Mouse (Mus musculus) midbrain, embryonic 15.5 days (tissue): ENCODE measurements around the gene March4. TPM values are rescaled to one million over a fixed set of nuclear protein-coding genes. Genes with fewer than 3 reads are reported as not detected.

Experiments used
- ATAC-seq: fragments of 200-750 bp; cut with Nextera tagmentation; replicated peaks from 2 replicates; pipeline ENCODE4 v1.8.0; 2017; ENCODE audit warnings: moderate TSS enrichment
- H3K27ac ChIP-seq: fragments of 300-500 bp; sonication (generic); 2 replicates; pipeline ENCODE4 v1.5.1; 2015; ENCODE audit warnings: mild to moderate bottlenecking, inconsistent platforms
- H3K27me3 ChIP-seq: fragments of 300-500 bp; sonication (generic); replicated peaks from 2 replicates; pipeline ENCODE4 v1.6.1; 2015; ENCODE audit warnings: inconsistent platforms
- H3K36me3 ChIP-seq: fragments of 300-500 bp; sonication (generic); replicated peaks from 2 replicates; pipeline ENCODE4 v1.6.1; 2015; ENCODE audit warnings: inconsistent platforms
- H3K4me1 ChIP-seq: fragments of 300-500 bp; sonication (generic); 2 replicates; pipeline ENCODE4 v1.6.1; 2015; ENCODE audit warnings: inconsistent platforms
- H3K4me2 ChIP-seq: fragments of 300-500 bp; sonication (generic); 2 replicates; pipeline ENCODE4 v1.6.1; 2015; ENCODE audit warnings: inconsistent platforms, mild to moderate bottlenecking, moderate library complexity
- H3K4me3 ChIP-seq: fragments of 300-500 bp; sonication (generic); 2 replicates; pipeline ENCODE4 v1.5.1; 2015; ENCODE audit warnings: mild to moderate bottlenecking, inconsistent platforms
- H3K9ac ChIP-seq: fragments of 300-500 bp; sonication (generic); 2 replicates; pipeline ENCODE4 v1.6.1; 2015; ENCODE audit warnings: mild to moderate bottlenecking, inconsistent platforms
- H3K9me3 ChIP-seq: fragments of 300-500 bp; sonication (generic); 2 replicates; pipeline ENCODE4 v1.6.1; 2016; ENCODE audit warnings: inconsistent platforms
- WGBS: fragments of 180-500 bp; shearing (Covaris S2); methylation state at CpG from one replicate; pipeline ENCODE4 v1.1.7; 2015; ENCODE audit warnings: mixed read lengths; 5-methylcytosine and 5-hydroxymethylcytosine counted together
- polyA plus RNA-seq: library from polyadenylated mRNA; unstranded; fragments of >200 nt; fragmentation: Nextera tagmentation; extraction: Ambion mirVana; gene quantifications from 2 replicates; pipeline ENCODE4 v1.2.1, GENCODE M21; 2015

March4 gene
- polyA plus RNA-seq, 1 experiment from 2014 or later, result 7.9 TPM

DNA sequence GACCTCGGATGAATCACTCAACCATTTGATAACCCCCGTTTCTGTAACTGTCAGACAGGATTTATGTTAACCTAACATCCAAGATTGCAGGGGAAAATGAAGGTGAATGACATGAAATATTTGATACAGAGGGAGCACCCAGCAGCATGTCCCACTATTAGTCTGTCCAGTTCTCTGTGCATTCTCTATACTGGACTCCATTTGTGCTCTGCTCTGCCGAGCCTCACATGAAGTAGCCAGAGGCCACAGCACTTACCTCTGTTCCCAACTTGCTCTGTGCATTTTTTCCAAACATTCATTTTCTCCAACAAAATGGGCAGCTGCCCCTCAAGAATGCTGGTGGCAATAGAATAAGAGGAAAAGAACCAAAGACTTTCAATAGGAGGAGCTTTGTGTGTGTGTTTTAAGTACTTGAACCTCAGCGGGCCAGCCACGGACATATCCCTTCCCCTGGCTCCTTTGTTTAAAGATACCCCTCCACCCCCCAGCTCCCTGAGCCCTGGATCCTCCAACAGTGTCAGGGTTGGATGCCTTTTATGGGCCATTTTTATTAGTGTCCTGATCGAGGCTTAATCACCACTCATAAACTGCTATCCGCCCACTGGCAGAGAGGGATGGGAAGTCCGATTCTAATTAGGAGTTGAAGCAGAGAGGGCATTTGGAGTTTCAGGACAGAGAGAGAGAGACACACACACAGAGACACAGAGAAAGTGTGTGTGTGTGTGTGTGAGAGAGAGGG lies 135.2 kb downstream of the March4 start:
- no peak overlapping the region for H3K4me3 ChIP-seq
- no peaks in the 10 kb centered on the region for H3K4me1 ChIP-seq
- no peaks in the 10 kb centered on the region for H3K9me3 ChIP-seq
- H3K27me3 ChIP-seq, result no peaks in the 10 kb centered on the region
- 63% methylated on average over 8 of the region's 8 CpGs for WGBS
- no peak for ATAC-seq
- H3K36me3 ChIP-seq, result no peaks in the 10 kb centered on the region
- H3K27ac ChIP-seq, result no peak overlapping the region
- H3K9ac ChIP-seq, result no peak overlapping the region
- H3K4me2 ChIP-seq, result no peak overlapping the region

DNA sequence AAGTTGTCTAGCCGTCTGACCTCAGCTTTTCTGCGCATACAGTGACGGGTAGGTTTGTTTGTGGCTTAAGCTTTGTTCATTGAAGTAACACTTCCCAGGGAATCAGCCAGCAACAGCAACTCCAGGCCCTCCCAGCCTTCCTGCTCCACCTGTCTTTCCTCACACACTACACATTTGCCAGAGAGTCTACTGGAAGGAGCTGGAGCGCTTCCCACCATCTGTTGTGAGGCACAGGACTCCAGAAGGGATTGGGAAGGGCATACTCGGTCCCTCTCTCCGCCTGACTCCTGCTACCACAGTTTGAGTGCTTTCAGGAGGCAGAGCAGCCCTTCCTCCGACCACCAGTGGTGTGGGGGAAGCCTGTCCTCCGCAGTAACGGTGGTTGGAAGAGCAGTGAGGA lies 136.1 kb downstream of the March4 start:
- H3K4me3 ChIP-seq, result no peak overlapping the region
- no peak overlapping the region for H3K9ac ChIP-seq
- no peak for ATAC-seq
- no peak overlapping the region for H3K27ac ChIP-seq
- H3K27me3 ChIP-seq, result no peaks in the 10 kb centered on the region
- no peak overlapping the region for H3K4me2 ChIP-seq
- WGBS, result 87% methylated on average over 9 of the region's 9 CpGs
- no peaks in the 10 kb centered on the region for H3K36me3 ChIP-seq
- H3K9me3 ChIP-seq, result no peaks in the 10 kb centered on the region
- H3K4me1 ChIP-seq, result no peaks in the 10 kb centered on the region

DNA sequence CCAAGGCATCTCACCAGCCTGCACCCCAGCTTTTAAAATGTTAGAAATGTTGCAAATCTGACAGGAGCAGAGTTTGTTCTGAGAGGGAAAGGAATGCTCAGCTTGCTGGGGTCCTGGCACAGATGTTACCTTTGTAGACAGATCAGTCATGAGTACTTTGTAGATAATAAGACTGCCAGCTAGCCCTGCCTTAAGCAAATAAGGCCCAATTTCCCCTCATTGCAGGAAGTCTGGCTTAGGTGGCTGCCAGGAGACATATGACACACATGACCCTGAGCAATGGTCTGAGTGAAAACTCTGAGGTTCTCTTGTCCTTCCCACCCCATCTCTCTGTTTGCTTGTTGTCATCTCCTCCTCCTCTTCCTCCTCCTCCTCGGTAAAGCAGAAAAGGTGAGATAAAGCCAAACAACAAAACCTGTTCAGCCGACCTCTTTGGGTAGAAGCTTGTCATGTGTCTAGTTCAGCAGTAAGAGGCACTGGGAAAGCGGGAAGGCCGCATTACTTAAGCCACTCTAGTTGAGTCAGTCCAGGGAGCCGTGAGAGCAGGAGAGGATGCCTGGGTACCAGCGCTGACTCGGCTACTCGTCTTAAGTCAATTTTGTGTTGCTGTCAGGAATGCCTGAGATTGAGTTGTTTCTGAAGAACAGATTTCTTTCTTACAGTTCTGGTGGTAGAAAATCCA lies 136.9 kb downstream of the March4 start:
- Histone ChIP-seq H3K9ac (no peak overlapping the region), H3K4me1 (no peaks in the 10 kb centered on the region), H3K27ac (no peak overlapping the region), H3K4me2 (no peak overlapping the region), H3K4me3 (no peak overlapping the region), H3K27me3 (no peaks in the 10 kb centered on the region), H3K36me3 (no peaks in the 10 kb centered on the region), H3K9me3 (no peaks in the 10 kb centered on the region)
- 83% methylated on average over 8 of the region's 8 CpGs for WGBS
- ATAC-seq, result no peak

DNA sequence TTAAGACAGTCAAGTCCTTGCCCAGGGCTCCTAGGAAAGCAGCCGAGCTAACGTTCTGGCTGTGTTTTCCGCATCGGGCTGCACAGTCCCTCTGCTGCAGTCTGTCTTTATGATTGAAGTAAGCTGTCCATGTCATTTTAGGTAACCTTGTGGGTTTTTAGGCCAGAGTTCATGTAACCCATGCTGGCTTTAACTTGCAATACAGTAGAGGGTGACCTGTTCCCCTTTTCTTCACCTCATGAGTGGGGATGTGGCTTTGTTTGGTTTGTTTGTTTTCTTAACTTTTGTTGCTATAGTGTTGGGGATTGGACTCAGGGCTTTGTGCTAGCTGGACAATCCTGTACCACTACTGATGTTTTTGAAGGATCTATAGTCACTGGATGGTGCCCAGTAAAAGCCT lies 146.3 kb downstream of the March4 start:
- no peaks in the 10 kb centered on the region for H3K4me1 ChIP-seq
- H3K4me3 ChIP-seq, result no peak overlapping the region
- no peaks in the 10 kb centered on the region for H3K9me3 ChIP-seq
- H3K4me2 ChIP-seq, result no peak overlapping the region
- no peak for ATAC-seq
- no peak overlapping the region for H3K9ac ChIP-seq
- H3K36me3 ChIP-seq, result no peaks in the 10 kb centered on the region
- 65% methylated on average over 4 of the region's 4 CpGs for WGBS
- H3K27me3 ChIP-seq, result no peaks in the 10 kb centered on the region
- H3K27ac ChIP-seq, result no peak overlapping the region

DNA sequence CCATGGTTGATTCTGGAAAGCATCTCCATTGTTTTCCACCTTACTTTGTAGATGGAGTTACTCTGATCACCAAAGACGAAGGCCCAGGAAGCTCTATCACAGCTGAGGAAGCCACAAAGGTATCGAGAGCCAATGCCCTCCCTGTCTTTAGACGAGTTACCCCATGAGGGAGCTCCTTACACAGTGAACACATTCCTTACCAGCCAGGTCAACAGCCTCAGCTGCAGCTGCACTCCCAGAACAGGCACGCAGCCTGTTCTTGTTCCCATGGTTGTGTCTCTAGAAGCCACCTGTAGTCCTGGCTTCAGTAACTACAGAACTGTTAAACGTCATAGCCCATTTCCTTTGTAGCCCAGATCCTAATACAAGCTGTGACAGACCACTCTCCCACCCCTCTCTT lies 153.1 kb downstream of the March4 start:
- no peaks in the 10 kb centered on the region for H3K36me3 ChIP-seq
- H3K9ac ChIP-seq, result no peak overlapping the region
- no peak for ATAC-seq
- H3K4me2 ChIP-seq, result no peak overlapping the region
- no peaks in the 10 kb centered on the region for H3K9me3 ChIP-seq
- H3K4me1 ChIP-seq, result no peaks in the 10 kb centered on the region
- no peak overlapping the region for H3K27ac ChIP-seq
- WGBS, result 81% methylated on average over 5 of the region's 5 CpGs
- no peak overlapping the region for H3K4me3 ChIP-seq
- H3K27me3 ChIP-seq, result no peaks in the 10 kb centered on the region

DNA sequence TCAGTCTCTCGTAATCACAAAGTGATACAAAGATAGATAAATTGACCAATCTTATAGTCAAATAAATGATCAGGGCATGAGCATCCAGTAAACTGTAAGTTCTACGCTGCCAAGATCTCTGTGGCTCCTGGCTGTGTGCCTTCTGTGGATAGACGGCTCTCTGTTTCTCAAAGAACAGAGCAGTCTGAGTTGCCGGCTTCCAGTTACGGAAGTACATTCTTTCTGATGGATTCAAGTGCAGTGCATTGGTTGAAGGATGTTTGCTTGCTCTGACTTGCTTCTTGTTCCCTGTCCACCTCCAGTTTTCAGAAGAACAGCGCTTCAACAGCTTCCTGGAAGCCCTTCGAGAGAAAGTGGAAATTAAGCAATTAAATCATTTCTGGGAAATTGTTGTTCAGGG lies 153.7 kb downstream of the March4 start:
- H3K27ac ChIP-seq, result no peak overlapping the region
- ATAC-seq, result no peak
- WGBS, result 92% methylated on average over 7 of the region's 7 CpGs

DNA sequence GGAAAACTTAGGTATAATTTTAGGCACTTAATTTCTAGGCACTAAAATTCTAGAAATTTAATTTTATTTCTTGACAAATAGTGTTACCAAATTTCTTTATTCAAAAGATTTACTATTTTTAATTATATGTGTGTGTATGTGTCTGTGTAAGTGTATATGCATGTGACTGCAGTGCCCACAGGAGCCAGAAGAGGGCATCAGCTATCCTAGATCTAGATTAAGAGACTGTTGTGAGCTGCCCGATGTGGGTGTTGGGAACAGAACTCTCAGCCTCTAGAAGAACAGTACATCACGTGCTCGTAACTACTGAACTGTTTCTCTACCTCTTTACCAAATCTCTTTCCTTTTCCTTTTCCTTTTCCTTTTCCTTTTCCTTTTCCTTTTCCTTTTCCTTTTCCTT lies 156.2 kb downstream of the March4 start:
- H3K9ac ChIP-seq, result no peak overlapping the region
- no peaks in the 10 kb centered on the region for H3K4me1 ChIP-seq
- no peaks in the 10 kb centered on the region for H3K9me3 ChIP-seq
- no peak overlapping the region for H3K4me3 ChIP-seq
- no peaks in the 10 kb centered on the region for H3K27me3 ChIP-seq
- ATAC-seq, result no peak
- 99% methylated on average over 3 of the region's 3 CpGs for WGBS
- no peak overlapping the region for H3K27ac ChIP-seq
- H3K36me3 ChIP-seq, result no peaks in the 10 kb centered on the region
- H3K4me2 ChIP-seq, result no peak overlapping the region

More for the DNA sequence above, 153.7 kb downstream of the March4 start:
- H3K9ac ChIP-seq, result no peak overlapping the region
- no peaks in the 10 kb centered on the region for H3K9me3 ChIP-seq
- no peak overlapping the region for H3K4me3 ChIP-seq
- no peaks in the 10 kb centered on the region for H3K36me3 ChIP-seq
- no peaks in the 10 kb centered on the region for H3K4me1 ChIP-seq
- H3K4me2 ChIP-seq, result no peak overlapping the region
- H3K27me3 ChIP-seq, result no peaks in the 10 kb centered on the region

DNA sequence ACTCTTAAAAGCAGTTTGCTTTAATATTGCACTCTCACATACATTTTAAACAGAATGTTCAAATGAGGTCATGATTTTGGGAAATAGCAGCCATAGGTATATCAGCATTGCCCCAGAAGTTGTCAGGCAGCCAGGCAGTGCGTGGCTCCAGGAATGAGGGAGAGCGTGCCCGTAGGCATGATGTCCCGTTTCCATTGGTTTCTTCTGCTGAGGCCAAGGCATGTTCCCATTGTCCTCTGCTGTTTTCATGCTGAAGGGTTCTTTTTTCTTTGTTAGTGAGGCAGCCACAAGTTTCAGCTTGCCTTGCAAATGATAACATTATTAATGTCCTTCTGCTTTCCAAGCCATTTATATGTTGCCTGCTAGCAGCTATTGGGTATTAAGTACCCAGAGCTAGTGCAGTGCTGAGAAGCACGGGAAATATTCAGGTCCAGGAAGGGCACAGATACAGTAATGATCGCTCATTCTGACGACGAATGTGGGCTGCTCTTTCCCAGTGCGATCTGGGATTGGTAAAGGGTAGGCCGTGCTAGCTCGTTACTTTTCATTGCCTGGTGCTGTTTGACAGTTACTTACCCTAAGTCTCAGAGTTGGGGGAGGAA lies 156.9 kb downstream of the March4 start:
- Histone ChIP-seq H3K4me3 (no peak overlapping the region), H3K4me2 (no peak overlapping the region), H3K27me3 (no peaks in the 10 kb centered on the region), H3K4me1 (no peaks in the 10 kb centered on the region), H3K36me3 (no peaks in the 10 kb centered on the region), H3K27ac (peak overlapping the region; percentile 42; the same call in 1 of the 2 replicates), H3K9ac (no peak overlapping the region), H3K9me3 (no peaks in the 10 kb centered on the region)
- 80% methylated on average over 11 of the region's 11 CpGs for WGBS
- ATAC-seq, result 0 out of 2 replicates have a peak, but pooled peaks have one; percentile 37

DNA sequence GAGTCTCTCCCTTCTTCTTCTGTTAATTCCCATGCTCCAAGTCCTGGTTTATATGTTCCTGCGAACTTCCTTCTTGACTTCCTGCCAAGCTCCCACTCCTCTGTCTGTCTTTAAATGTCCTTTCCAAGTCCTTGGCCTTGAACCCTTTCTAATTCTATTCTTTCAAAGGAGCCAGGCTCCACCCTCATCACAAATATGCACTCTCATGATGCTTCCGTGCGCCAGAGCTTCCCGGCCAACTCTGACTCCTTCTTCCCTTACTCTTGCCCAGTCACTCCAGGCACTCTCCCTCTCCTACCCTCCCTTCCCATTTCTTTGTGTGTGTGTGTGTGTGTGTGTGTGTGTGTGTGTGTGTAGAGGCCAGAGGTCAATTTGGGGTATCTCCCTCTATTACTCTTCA lies 158.6 kb downstream of the March4 start:
- H3K4me1 ChIP-seq, result no peaks in the 10 kb centered on the region
- 84% methylated on average over 4 of the region's 4 CpGs for WGBS
- H3K27ac ChIP-seq, result no peak overlapping the region
- no peaks in the 10 kb centered on the region for H3K27me3 ChIP-seq
- no peak for ATAC-seq
- no peaks in the 10 kb centered on the region for H3K9me3 ChIP-seq
- H3K4me2 ChIP-seq, result no peak overlapping the region
- no peak overlapping the region for H3K9ac ChIP-seq
- H3K36me3 ChIP-seq, result no peaks in the 10 kb centered on the region
- no peak overlapping the region for H3K4me3 ChIP-seq

Other genes with a start within 250 kb of the March4 start
- 15.4 and 16.1 TPM in 2 replicates for gene Xrcc5, start 229.5 kb downstream of the March4 start, polyA plus RNA-seq
- gene Smarcal1, start 46.3 kb upstream of the March4 start, polyA plus RNA-seq, result 29.6 and 30.9 TPM in 2 replicates
- gene Ankar, start 163.6 kb upstream of the March4 start, polyA plus RNA-seq, result not detected in 2 replicates
- gene Rpl37a, start 174.4 kb upstream of the March4 start, polyA plus RNA-seq, result 838 and 878 TPM in 2 replicates